Mouse (Mus musculus): ENCODE measurements around the gene Sgms1.
"Not testable (repeated sequence)": the region's sequence is repeated elsewhere in the genome, so short reads cannot be mapped to it uniquely, and the experiment has no call there.

The Sgms1 gene

GRCm38 (mm10) chr19:32358011-32358410 is 31.5 kb downstream of the Sgms1 start:
- not testable (repeated sequence) for DNase-seq (ENCODE audit: low read depth, low spot score)

GRCm38 (mm10) chr19:32356166-32356565 is 33.3 kb downstream of the Sgms1 start:
- DNase-seq (ENCODE audit: low read depth, low spot score), result no peak

GRCm38 (mm10) chr19:32353447-32353846 is 36.1 kb downstream of the Sgms1 start:
- DNase-seq (ENCODE audit: low read depth, low spot score), result no peak

DNA sequence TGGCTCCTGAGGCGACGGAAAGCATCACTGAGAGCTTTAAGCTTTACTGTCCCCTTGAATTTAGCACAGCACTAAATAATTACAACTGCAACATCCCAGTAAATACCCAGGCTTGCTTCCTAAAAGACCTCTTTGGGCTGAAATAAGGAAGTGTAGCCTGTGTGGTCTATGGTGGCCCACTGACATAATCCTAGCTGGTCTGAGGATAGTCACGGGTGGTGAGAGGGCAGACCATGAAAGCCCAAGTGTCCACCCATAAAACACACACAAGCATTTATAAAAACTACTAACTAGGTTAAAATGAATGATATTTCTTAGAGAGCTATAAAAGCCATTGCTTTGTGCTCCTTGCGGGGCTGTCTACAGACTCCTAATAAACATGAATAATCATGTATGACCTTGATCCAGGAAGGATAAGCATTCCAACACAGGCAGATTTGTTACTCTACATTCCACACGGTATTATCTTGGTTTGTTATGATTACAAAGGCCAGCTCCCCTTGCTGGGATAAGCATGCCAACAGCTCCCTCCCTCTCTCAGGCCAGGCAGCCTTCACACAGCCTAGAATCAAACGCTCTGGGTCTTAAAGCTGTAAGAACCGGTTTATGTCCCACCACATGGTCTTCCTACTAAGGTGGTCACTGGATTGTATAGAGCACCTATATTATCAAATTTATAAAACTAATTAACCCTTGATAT is 40.4 kb downstream of the Sgms1 start:
- no peak for DNase-seq (ENCODE audit: low read depth, low spot score)

GRCm38 (mm10) chr19:32347491-32347890 is 42.0 kb downstream of the Sgms1 start:
- DNase-seq (ENCODE audit: low read depth, low spot score), result no peak

DNA sequence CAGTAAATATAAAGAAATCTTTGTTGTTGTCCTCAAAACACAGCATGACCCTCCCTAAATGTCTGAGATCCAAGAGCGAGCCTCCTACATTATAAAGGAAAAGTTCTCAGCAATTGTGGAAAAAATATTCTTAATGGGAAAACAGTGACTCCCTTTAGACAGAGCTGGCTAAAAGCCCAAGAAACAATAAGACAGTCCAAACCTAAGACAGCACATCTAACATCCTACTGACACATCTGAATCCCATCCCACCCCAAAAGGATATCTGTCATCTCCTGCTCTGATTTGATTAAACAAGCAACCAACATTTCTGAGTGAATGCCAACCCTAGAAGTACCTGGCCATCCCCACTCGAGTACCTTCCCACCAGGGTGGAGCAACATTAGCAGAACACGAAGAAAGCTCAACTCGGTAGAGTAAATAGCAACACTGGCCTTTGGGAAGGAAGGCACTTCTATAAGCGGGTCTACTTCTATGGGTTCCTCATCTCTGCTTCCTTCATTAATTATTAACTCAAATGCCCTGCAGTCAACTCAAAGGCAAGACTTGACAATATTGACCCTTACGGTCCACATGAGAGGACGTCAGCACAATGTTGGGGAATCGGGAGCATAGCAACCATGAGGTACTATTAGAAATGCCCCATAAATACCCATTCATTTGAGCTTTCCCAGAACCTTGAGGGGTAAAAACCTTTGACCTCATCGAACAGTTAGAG is 42.7 kb downstream of the Sgms1 start:
- DNase-seq (ENCODE audit: low read depth, low spot score), result no peak

DNA sequence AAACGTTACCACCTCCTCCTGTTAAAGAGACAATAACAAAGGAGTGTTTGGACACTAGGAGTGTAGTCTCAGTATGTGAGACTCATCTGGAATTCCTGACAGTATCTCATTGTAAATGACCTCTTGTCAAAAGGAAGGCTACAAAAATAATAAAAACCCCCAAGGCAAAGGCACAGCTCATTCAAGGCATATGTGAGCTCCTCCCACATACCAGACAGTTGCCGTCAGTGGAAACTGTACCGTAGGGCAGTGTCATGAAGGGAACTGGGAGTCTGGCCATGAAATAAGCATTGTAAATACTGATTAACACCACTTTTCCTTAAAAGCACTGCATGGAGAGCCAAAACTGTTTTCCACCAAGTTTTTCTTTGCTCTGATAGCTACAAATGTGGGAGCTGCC is 43.3 kb downstream of the Sgms1 start:
- no peak for DNase-seq (ENCODE audit: low read depth, low spot score)

DNA sequence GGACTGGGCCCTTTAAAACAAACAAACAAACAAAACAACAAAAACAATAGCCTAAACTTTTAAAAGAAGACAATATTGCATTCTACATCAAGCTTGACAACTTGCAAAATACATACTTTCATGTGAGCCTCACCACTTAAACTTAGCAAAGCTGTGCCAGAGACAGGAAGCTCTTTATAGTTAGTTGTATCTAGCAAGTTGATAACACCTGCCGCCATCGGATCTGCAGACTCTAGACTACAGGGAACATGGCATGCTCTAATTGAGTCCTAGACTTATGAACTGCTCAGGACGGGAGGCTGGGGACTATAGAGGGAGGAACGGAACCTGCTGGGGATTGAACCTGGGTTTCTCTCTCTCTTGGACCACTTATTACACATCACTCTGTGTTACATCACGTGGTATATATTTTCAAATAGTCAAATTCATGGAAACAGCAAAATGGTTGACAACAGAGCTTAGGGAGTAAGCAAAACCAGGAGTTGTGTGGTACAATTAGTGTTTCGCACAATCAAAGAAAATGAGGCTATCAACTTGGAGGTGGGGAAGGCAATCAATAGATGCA is 44.3 kb downstream of the Sgms1 start:
- no peak for DNase-seq (ENCODE audit: low read depth, low spot score)

DNA sequence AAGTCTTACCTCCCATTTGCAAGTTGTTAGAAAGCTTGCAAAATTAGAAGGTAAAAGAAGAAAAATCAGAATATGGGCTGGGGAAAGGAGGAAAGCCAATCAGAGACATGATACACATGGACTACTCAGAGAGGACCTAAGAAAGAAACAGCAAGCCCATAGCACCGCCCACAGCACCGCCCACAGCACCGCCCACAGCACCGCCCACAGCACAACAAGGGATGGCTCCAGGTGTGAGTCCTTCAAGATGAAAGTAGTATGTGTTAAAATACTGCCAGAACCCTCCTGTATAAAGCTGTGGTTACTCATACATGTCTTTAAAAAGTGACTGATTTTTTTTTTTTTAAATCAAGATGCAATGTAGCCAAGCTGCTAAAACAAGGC is 44.8 kb downstream of the Sgms1 start:
- DNase-seq (ENCODE audit: low read depth, low spot score), result no peak

DNA sequence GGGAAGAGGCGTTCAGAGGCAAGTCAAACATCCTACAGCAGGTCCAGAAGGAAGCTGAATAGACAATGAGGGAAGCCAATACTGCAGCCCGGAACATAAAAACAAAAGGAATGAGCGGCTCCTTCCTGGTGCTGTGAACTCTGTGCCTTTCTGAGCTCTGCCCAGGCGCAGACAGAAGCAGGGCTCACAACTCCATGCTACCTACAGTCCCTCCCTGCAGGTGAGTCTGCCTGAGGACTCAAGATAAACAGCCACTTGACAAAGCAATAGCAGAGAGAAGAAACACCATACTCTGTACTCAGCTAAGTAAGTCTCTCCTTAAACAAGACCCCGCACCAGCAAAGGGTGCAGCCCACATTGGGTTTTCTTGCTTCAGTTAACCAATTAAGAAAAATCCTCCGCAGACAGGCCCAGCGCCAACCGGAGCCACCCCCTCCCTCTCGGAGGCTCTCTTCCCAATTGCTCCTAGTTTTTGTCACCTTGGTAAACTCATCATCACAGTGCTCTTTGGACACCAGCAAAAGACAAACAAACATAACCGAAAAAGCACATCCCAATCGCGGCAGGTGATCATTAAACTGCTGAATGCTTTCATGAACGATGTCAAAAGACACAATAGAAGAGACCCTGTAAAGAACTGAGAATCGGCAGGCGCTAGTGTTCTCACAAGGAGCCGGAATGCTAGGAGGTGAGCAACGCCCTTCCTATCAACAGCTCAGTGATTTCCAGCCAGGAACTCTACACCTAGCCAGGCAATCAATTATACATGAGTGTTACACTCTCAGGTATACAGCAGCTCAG is 45.4 kb downstream of the Sgms1 start:
- DNase-seq (ENCODE audit: low read depth, low spot score), result no peak

- no peak for DNase-seq (ENCODE audit: low read depth, low spot score)
Observed at GRCm38 (mm10) chr19:32342436-32342835, 47.1 kb downstream of the Sgms1 start.

DNA sequence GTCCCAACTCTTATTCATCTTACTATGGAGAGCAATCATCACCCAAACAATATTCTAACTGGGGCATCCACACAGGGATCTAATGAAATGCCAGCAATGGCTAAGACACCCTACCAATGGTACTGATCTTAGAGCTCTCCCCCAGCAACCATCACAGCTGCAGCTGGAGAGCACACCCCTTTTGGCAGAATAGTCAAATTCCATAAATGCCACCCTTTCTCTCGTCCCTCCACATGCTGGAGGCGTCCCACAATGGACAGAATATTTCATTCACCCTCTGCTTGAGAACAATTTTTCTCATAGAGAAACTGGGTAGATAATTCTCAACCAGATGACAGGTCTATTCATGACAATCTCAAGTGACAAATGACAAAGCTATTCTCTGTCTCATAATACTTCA is 48.4 kb downstream of the Sgms1 start:
- no peak for DNase-seq (ENCODE audit: low read depth, low spot score)

DNA sequence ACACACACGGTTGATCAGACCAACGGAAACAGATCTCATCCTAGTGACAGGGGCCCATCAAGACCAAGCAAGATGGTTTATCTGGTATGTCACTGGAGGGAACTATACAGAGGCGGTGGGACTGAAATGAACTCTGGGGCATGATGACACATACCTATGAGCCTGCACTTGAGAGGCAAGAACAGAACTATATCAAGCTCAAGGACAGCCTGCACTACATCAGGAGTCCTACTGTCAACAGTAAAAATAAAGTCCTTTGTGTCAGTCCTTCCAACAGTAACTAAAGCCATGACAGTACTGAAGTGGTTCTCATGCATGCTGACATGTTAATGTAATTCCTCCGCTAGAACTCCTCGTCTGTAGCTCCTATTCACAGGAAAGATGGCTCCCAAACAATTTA is 49.3 kb downstream of the Sgms1 start:
- DNase-seq (ENCODE audit: low read depth, low spot score), result no peak

GRCm38 (mm10) chr19:32337708-32338107 is 51.8 kb downstream of the Sgms1 start:
- DNase-seq (ENCODE audit: low read depth, low spot score), result no peak

DNA sequence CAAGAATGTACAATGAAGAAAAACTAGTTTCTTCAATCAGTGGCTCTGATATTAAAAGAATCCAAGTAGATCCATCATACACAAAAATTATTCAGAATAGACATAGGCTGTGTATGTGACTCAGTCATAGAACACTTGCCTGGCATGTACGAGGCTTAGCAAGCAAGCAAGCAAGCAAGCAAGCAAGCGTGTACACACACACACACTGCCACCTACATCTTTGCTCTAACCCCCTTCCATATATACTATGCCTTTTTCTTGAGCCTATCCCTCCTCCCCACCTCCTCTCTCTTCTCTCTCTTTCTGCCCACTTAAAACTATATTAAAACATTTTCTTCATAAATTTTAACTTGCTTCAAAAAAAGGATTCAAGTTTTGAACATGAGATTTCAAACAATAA is 54.8 kb downstream of the Sgms1 start:
- no peak for DNase-seq (ENCODE audit: low read depth, low spot score)

GRCm38 (mm10) chr19:32333544-32333943 is 56.0 kb downstream of the Sgms1 start:
- no peak for DNase-seq (ENCODE audit: low read depth, low spot score)

- DNase-seq (ENCODE audit: low read depth, low spot score), result no peak
Observed at GRCm38 (mm10) chr19:32332779-32333460, 56.6 kb downstream of the Sgms1 start.

DNA sequence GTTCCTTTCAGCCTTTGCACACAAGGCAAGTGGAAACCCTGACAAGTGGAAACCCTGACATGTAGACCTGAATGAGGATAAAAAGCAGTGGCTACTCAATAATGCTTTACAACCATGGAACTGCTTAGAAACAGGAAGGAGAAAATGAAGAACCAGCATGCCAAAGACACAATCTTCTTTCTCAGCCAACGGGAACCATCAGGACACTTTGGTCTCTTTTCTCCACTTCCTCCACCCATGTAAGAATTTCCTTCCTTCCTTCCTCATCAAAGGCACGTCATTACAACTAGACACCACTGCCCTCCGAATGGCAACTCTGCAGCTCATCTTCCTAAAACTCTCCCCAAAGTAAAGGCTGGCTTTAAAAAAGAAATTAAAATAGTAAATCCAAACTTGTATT is 59.3 kb downstream of the Sgms1 start:
- no peak for DNase-seq (ENCODE audit: low read depth, low spot score)

DNA sequence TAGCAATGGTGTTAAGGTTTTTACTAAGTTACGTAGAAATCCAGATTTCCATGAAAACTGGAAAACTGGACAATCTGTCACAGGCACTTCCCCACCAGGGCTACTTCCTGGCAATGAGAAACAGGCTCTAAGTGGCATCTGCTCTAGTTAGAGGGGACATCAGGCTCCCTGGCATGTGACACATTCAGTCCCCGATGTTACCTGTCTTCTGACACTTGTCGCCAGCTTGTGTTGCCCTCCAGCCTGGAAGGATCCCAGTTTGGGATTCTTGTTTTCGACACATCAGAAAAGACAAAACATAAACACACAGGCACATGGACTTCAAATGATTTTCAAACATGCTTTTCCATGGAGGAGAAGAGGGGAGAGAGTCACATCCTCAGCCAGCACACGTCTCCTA is 60.0 kb downstream of the Sgms1 start:
- DNase-seq (ENCODE audit: low read depth, low spot score), result no peak

- DNase-seq (ENCODE audit: low read depth, low spot score), result no peak
Observed at GRCm38 (mm10) chr19:32328089-32328828, 61.3 kb downstream of the Sgms1 start.

GRCm38 (mm10) chr19:32326621-32327021 is 62.9 kb downstream of the Sgms1 start:
- DNase-seq (ENCODE audit: low read depth, low spot score), result no peak
